Mouse (Mus musculus) myocyte (in vitro differentiated cells): ENCODE results near the gene Dhrs2.

Experiments used
- POLR2A ChIP-seq: IDR thresholded peaks from one replicate; pipeline ENCODE4 v1.6.1; 2011; ENCODE audit warnings: low read depth, mild to moderate bottlenecking, control low read depth, moderate library complexity; ENCODE audit not compliant: insufficient read length
- POLR2AphosphoS2 ChIP-seq: IDR thresholded peaks from one replicate; pipeline ENCODE4 v1.6.1; 2011; ENCODE audit warnings: low read depth, control low read depth; ENCODE audit not compliant: insufficient read length
- REST ChIP-seq: IDR thresholded peaks from one replicate; pipeline ENCODE4 v1.6.1; 2011; ENCODE audit warnings: mild to moderate bottlenecking, control low read depth, moderate library complexity; ENCODE audit not compliant: insufficient read depth, insufficient read length

- TF ChIP-seq POLR2A = no peak
- no peak for TF ChIP-seq POLR2AphosphoS2
- no peak for TF ChIP-seq REST
These were observed 27.0 kb upstream of the Dhrs2 start for GRCm38 (mm10) chr14:55194786-55195185.
